Mouse (Mus musculus) layer of hippocampus, adult 18-20 months (tissue): ENCODE measurements at regions not wholly inside any gene's neighbourhood (a gene's known extent, or its start where the extent isn't known, plus 50 kb on each side); places are given as distances from the start of the nearest gene placed in this dataset.
"Not testable (repeated sequence)": the region's sequence is repeated elsewhere in the genome, so short reads cannot be mapped to it uniquely, and the experiment has no call there.

Experiments used
- DNase-seq, 2 experiments: peaks; one replicate each; pipeline ENCODE4 v3.0.0; 2022; ENCODE audit warnings: low spot score in 2 of 2

GRCm38 (mm10) chr14:74180066-74180465 is 460.6 kb upstream of the Htr2a start:
- no peak for DNase-seq

DNA sequence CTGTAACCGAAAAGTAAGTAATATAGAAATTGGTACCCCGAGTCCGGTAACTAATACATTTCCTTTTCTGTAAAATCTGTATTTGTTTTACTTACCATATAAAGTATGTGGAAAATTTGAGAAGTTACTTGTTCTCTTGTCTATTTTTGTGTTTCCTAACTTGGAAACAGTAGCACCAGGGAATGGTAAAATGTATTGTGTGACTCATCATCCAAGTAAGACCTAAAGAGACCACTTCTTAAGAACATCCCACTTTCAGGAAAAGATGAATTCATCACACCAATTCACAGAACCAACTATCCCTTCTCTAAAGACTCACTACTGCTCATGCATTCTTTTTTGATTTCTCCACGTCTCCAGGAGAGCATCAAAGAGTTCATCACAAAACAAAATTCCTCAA is 457.6 kb upstream of the Htr2a start:
- DNase-seq = no peak

DNA sequence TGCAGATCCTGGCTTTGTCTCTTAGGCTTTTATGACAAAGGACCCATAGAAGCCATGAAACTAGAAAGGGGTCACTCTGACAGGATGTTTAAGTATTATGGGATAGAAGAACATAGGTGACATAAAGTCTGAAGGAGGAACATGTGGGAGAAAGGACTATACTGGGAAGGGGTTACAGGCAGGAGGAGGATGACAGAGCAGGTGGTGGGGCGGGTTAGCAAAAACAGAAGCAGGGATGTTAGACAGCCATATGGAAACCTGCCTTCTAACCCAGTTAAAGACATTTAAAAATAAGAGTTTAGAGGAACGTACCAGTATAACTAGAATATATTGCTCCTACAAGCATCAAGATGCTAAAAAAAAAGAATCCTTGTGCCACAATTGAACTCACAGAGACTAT is 438.9 kb upstream of the Htr2a start:
- DNase-seq = no peak

GRCm38 (mm10) chr14:74205011-74205410 is 435.6 kb upstream of the Htr2a start:
- DNase-seq = peak in 1 of 2 experiments; percentile 14

DNA sequence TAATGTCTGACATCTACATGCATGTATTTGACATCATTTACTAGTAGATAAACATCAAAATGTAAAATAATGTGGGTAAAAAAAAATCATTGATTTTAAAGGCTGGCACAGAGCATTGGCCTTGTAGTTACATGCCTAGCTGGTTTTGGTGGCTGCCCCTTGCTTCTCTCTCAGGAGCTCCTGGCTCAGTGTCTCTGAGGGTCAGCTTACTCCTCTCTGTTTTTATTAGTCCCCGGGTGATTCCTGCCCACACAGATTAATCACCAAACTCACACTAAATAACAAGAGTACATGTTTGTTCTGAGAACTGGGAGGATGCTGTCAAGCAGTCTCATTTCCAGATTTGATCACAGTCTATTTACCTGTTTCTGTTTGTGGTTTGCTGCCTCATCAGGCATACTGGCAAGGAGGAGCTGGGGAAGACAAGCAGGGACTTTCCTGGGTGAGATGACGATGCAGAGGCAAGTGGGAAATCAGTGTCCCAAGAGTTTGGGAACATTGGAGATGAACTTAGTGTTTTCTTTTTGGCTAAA is 422.7 kb upstream of the Htr2a start:
- DNase-seq = no peak

- DNase-seq = no peak
Measured at GRCm38 (mm10) chr14:74219761-74220160, 420.9 kb upstream of the Htr2a start.

DNA sequence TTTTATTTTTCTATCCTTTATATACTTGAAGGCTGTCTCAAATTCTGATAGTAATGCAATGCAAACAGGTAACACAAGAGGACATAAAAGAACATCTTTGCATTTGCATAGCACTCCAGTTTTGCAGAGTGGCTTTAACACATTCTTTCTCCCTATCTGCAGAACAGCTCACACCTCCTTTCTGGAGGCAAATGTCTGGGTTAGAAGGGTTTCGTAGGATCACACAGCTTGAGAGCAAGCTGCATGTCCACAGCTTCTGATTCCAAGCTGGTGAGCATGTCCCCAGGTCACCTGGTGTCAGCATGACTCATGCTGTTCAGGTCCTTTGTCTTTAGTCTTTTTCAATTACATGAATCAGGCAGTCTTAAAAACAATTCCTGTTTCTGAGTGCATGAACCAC is 418.5 kb upstream of the Htr2a start:
- no peak for DNase-seq

GRCm38 (mm10) chr14:74229560-74230187 is 411.0 kb upstream of the Htr2a start:
- no peak for DNase-seq

GRCm38 (mm10) chr14:74240212-74240611 is 400.4 kb upstream of the Htr2a start:
- no peak for DNase-seq

GRCm38 (mm10) chr14:74249263-74249878 is 391.3 kb upstream of the Htr2a start:
- DNase-seq = no peak

DNA sequence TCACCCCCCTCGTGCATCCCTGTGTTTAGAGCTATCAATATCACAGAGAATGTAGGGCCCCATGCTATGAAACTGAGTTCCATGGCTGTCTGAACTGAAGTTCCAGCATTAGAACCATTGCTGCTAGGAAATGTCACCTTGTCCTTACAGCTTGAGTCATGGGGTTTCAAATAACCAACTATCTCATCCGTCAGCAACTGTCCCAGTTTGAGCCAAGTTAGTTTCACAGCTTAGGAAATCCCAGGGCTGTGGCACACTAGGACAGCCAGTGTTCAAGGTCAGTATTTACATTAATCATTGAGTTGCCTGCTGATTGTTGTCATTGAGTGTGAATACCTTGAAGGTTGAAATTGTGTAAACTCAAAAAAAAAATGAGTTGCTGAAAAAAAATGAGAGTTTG is 390.6 kb upstream of the Htr2a start:
- no peak for DNase-seq

DNA sequence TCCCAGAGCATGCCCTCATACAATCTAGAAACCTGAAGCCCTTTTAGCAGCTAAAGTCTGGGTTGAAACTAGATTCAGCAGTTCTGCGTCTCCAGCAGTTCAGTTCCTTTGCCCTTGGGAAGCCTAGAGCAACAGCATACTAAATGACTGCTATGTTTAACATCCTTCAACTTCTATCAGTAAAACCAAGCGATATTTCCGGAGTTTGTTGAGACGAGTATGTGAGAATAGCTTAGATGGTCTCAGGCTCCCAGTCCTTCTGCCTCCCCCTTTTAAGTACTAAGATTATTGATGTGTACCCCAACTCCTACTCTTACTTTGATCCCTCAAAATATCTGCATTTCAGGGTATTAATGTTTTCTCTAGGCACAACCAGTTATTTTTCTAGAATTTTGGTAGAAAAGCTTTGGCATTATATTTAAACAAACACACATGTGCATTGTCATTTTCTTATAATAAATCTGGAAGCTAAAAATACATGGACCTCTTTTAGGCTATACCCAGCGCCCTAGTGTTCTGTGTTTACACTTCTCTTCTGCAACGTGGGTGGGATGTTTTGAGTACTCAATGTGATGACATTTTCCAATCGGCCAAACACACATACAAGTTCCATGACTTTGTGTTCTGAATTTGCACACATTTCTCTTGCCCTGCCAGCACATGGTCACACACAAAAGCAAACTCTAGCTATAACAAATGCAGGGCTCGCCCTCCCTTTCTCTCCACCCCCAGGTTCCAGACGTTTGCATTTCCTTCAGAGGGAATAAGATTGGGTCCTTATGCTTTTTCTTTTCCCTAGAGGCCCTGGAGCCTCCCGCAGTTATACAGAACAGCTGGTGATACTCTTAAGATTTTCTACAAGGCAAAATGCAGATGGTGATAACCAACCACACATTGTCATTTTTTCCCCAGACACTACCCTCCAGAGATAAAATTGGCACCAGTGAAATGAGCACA is 388.2 kb upstream of the Htr2a start:
- DNase-seq = peak; percentile 33 to 63

DNA sequence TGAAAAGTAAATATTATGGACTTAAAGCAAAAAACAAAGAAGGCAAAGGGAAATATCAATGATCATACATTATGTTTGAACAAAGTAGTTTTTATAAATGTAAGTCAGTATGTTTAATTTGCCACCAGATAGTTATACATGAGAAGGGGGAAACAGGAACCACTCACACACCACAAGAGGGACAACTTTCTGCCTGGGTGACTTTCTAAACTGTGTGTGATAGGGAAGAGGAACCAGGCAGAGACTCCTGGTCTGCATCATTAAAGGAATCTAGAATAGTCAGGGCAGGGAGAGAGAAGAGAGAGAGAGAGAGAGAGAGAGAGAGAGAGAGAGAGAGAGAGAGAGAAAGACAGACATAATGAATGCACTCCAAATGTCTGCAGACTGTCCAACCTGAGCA is 385.6 kb upstream of the Htr2a start:
- DNase-seq = no peak

- DNase-seq = no peak
Measured at GRCm38 (mm10) chr14:74259437-74259836, 381.2 kb upstream of the Htr2a start.

- no peak for DNase-seq
Measured at GRCm38 (mm10) chr14:74267086-74267485, 373.6 kb upstream of the Htr2a start.

- no peak for DNase-seq
Measured at GRCm38 (mm10) chr14:74294560-74294959, 346.1 kb upstream of the Htr2a start.

- DNase-seq = no peak
Measured at GRCm38 (mm10) chr14:74304483-74304882, 336.2 kb upstream of the Htr2a start.

GRCm38 (mm10) chr14:74306717-74307307 is 333.8 kb upstream of the Htr2a start:
- no peak for DNase-seq

- DNase-seq = not testable (repeated sequence)
Measured at GRCm38 (mm10) chr14:74309451-74309850, 331.2 kb upstream of the Htr2a start.

DNA sequence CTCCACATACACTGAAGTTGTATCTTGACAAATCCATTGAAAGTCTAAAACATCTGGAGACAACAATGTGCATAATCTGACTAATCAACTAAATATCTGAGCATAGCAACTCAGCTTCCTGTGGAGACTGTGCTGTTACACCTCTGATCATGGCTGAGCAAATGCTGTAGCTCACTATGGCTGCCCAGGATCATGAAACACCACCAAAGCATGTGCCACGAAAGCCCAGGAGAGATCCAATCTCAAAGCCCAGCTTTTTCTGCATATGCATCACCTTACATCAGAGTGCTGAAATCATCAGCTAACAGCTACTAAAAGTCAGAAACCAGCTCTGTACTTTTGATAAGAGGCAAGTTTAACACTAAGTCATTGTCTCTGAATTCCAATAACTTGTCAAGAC is 313.3 kb upstream of the Htr2a start:
- DNase-seq = no peak

- no peak for DNase-seq
Measured at GRCm38 (mm10) chr14:74350751-74351150, 289.9 kb upstream of the Htr2a start.
